Mouse (Mus musculus) neural tube, embryonic 12.5 days (tissue): ENCODE data around the gene Stx8. TPM values are rescaled to one million over a fixed set of nuclear protein-coding genes. Genes with fewer than 3 reads are reported as not detected.
A peak's percentile ranks its signal among the peaks of the same experiment; 100 is the strongest.

Experiments used
- ATAC-seq: fragments of 200-750 bp; cut with Nextera tagmentation; 2 replicates; pipeline ENCODE4 v1.8.0; 2017; ENCODE audit warnings: low read depth, mild to moderate bottlenecking, moderate TSS enrichment, moderate library complexity; ENCODE audit not compliant: low FRiP score
- H3K27ac ChIP-seq: fragments of 300-500 bp; sonication (generic); 2 replicates; pipeline ENCODE4 v1.5.1; 2016
- H3K27me3 ChIP-seq: fragments of 300-500 bp; sonication (generic); replicated peaks from 2 replicates; pipeline ENCODE4 v1.6.1; 2016; ENCODE audit warnings: mild to moderate bottlenecking
- H3K36me3 ChIP-seq: fragments of 300-500 bp; sonication (generic); 2 replicates; pipeline ENCODE4 v1.6.1; 2016; ENCODE audit warnings: mild to moderate bottlenecking
- H3K4me1 ChIP-seq: fragments of 300-500 bp; sonication (generic); 2 replicates; pipeline ENCODE4 v1.6.1; 2016
- H3K4me2 ChIP-seq: fragments of 300-500 bp; sonication (generic); replicated peaks from 2 replicates; pipeline ENCODE4 v1.6.1; 2016; ENCODE audit warnings: mild to moderate bottlenecking
- H3K4me3 ChIP-seq: fragments of 300-500 bp; sonication (generic); 2 replicates; pipeline ENCODE4 v1.5.1; 2016
- H3K9ac ChIP-seq: fragments of 300-500 bp; sonication (generic); 2 replicates; pipeline ENCODE4 v1.6.1; 2016; ENCODE audit warnings: mild to moderate bottlenecking
- H3K9me3 ChIP-seq: fragments of 300-500 bp; sonication (generic); 2 replicates; pipeline ENCODE4 v1.6.1; 2016; ENCODE audit warnings: mild to moderate bottlenecking
- WGBS: fragments of 180-500 bp; shearing (Covaris S2); methylation state at CpG from one replicate; pipeline ENCODE4 v1.1.7; 2016; 5-methylcytosine and 5-hydroxymethylcytosine counted together
- polyA plus RNA-seq: library from polyadenylated mRNA; unstranded; fragments of >200 nt; fragmentation: Nextera tagmentation; extraction: Ambion mirVana; gene quantifications from 2 replicates; pipeline ENCODE4 v1.2.1, GENCODE M21; 2016

Gene Stx8
- polyA plus RNA-seq, 1 experiment from 2014 or later = 69.0 TPM

- Histone ChIP-seq H3K4me2 (no peak overlapping the region), H3K27ac (no peak overlapping the region), H3K9me3 (no peaks in the 10 kb centered on the region), H3K27me3 (no peaks in the 10 kb centered on the region), H3K36me3 (no peaks in the 10 kb centered on the region), H3K9ac (no peak overlapping the region), H3K4me3 (no peak overlapping the region), H3K4me1 (peaks cover 40% of the 10 kb centered on the region)
- no peak for ATAC-seq
- 30% methylated on average over 8 of the region's 8 CpGs for WGBS
Measured at GRCm38 (mm10) chr11:68142296-68142695, 176.3 kb downstream of the Stx8 start.

DNA sequence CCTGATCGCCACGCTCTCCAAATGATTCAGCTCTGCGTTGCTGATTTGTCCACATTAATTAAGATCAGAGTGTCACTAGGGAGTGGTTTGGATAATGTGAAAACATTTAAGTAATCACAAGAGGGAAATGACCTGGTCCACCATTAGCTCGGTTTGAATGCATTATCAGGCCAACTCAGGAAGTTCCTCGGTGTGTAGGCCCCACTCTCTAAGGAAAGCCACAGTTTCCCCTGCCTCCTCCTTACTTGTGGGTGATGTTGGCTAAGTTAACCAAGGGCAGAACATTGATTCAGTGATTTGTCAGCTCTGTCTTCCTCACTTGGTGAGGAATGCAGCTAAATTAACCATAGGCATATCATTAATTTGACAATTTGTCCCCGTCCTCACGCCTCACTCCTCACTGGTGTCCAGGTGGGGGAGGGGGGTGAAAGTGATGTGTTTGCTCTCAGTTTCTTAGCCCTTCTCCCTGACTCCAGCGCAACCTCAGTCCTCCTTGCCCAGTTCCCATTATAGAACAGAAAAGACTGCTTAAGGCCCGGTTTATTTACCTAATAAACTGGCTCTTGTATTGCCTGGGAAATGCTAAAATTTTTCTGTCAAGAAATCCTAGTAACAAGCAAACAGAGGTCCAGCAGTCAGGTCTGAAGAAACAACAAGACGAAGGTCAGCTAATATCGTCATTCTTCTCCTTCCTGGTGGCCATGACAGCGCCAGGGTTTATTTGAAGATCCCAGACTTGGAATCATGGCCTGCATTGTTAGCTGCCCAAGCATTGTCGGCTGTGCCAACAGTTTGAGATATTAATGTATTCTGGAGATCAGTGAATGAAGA lies 178.5 kb downstream of the Stx8 start:
- 25% methylated on average over 13 of the region's 13 CpGs for WGBS
- H3K4me3 ChIP-seq = no peak overlapping the region
- H3K27me3 ChIP-seq = no peaks in the 10 kb centered on the region
- H3K4me2 ChIP-seq = peak overlapping the region; percentile 31
- no peak overlapping the region for H3K9ac ChIP-seq
- peaks cover 57% of the 10 kb centered on the region for H3K4me1 ChIP-seq
- ATAC-seq = no peak
- H3K9me3 ChIP-seq = no peaks in the 10 kb centered on the region
- H3K36me3 ChIP-seq = no peaks in the 10 kb centered on the region
- peak overlapping the region; percentile 69 for H3K27ac ChIP-seq

DNA sequence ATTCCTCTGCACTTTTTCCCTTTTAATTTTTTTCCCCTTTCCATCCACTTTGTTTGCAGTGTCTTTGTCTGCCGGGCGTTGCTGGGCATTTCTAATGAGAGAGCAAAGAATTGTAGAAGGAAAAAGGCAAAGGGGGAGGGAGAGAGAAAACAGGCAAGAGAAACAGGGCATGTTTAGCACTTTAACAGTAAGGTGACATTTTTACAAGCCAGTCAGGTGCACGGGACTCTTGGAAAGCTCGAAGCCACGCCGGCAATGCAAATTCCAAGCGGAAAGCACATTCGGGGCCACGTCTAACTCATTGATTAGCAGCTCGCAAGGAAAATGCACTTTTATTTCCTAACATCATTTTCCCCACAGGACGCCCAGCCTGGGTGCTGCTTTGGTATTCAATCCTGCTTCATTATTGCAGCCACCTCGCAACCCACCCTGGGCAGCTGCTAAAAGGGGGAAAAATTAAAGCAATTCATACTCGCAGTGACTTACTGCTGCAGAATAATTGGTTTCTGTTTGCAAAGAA lies 179.1 kb downstream of the Stx8 start:
- Histone ChIP-seq H3K4me1 (peaks cover 64% of the 10 kb centered on the region), H3K4me2 (peak overlapping the region; percentile 31), H3K27me3 (no peaks in the 10 kb centered on the region), H3K9ac (no peak overlapping the region), H3K4me3 (no peak overlapping the region), H3K36me3 (no peaks in the 10 kb centered on the region), H3K27ac (peak overlapping the region; percentile 69), H3K9me3 (no peaks in the 10 kb centered on the region)
- WGBS = 4% methylated on average over 13 of the region's 13 CpGs
- ATAC-seq = peak; percentile 34; the same call in 1 of the 2 replicates

DNA sequence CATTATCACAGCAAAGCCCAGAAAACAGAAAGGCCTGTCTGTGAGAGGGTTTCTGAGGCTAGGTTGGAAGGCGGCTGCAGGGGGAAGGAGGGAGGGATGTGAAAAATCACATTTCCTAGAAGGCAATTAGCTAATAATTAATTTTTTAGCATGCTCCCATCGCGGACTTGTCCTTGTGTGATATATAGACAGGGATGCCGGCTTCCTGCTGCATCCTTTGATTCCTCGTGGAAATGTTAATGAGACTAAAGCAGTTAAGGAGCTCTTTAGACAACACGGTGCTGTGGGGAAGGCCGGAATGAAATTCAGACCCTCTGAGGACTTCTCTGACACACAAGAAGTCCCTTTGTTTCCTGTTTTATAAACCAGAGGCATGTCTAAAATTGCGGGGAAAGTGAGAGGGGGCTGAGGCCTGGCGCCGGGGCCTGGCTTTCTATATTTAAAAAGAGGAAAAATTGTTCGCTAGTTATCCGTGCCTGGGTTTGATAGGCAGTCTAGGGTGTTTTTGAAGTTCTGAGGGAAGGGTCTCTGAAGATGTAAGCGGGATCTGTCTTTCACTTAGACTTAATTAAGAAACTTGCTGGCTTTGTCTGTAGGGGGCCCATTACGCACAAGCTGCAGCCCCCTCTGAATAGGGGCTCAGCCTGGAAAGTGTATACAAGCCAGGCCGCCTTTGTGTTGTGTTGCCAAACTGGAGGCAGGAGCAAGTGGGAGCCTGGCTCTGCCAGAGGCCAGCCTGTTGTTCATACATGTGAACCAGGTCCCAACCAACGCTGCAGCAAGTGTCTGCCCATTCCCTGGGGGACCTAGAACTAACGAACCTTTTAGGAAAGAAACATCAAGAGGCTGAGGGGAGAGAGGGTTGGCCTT lies 179.8 kb downstream of the Stx8 start:
- Histone ChIP-seq H3K27ac (peak overlapping the region; percentile 69), H3K9me3 (no peaks in the 10 kb centered on the region), H3K9ac (no peak overlapping the region), H3K4me3 (no peak overlapping the region), H3K27me3 (no peaks in the 10 kb centered on the region), H3K4me2 (peak overlapping the region; percentile 31), H3K36me3 (no peaks in the 10 kb centered on the region), H3K4me1 (peaks cover 68% of the 10 kb centered on the region)
- WGBS = 6% methylated on average over 17 of the region's 17 CpGs
- ATAC-seq = peak; percentile 66

- WGBS = 13% methylated on average over 4 of the region's 4 CpGs
- peak overlapping the region; percentile 69 for H3K27ac ChIP-seq
- H3K4me1 ChIP-seq = peaks cover 74% of the 10 kb centered on the region
- ATAC-seq = peak; percentile 31; the same call in 1 of the 2 replicates
- H3K9ac ChIP-seq = no peak overlapping the region
- H3K9me3 ChIP-seq = no peaks in the 10 kb centered on the region
- H3K4me3 ChIP-seq = no peak overlapping the region
- peak overlapping the region; percentile 31; the same call in 1 of the 2 replicates for H3K4me2 ChIP-seq
- H3K27me3 ChIP-seq = no peaks in the 10 kb centered on the region
- H3K36me3 ChIP-seq = no peaks in the 10 kb centered on the region
Measured at GRCm38 (mm10) chr11:68146456-68146851, 180.5 kb downstream of the Stx8 start.

DNA sequence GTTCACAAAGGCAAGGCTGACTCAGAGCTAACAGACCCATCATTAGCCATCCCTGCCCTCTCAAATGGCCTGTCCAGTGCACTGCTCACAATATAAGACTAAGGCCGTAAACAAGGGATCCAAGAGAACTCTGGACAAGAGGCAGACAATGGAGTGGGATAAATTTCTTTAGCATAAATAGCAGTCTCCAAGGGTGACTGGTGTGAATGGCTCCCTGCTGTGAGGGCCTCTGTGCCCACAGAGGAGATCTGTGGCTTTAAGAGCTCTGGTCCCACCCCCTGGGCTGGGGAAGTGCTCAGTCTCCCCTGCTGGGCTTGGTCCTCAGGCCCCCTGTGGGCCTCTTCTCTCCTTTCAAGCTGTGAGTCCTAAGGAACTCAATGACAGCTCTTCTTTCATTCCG lies 184.9 kb downstream of the Stx8 start:
- Histone ChIP-seq H3K9ac (no peak overlapping the region), H3K4me2 (peak overlapping the region; percentile 12; the same call in 1 of the 2 replicates), H3K9me3 (no peaks in the 10 kb centered on the region), H3K36me3 (no peaks in the 10 kb centered on the region), H3K4me3 (no peak overlapping the region), H3K27me3 (no peaks in the 10 kb centered on the region), H3K4me1 (peaks cover 48% of the 10 kb centered on the region), H3K27ac (no peak overlapping the region)
- 13% methylated on average over 2 of the region's 2 CpGs for WGBS
- ATAC-seq = peak; percentile 82

GRCm38 (mm10) chr11:68155821-68156220 lies 189.8 kb downstream of the Stx8 start:
- no peaks in the 10 kb centered on the region for H3K9me3 ChIP-seq
- no peak overlapping the region for H3K27ac ChIP-seq
- ATAC-seq = no peak
- H3K36me3 ChIP-seq = peaks cover 8% of the 10 kb centered on the region; the same call in 1 of the 2 replicates
- peaks cover 6% of the 10 kb centered on the region for H3K4me1 ChIP-seq
- H3K4me2 ChIP-seq = no peak overlapping the region
- no peaks in the 10 kb centered on the region for H3K27me3 ChIP-seq
- H3K9ac ChIP-seq = no peak overlapping the region
- no peak overlapping the region for H3K4me3 ChIP-seq

DNA sequence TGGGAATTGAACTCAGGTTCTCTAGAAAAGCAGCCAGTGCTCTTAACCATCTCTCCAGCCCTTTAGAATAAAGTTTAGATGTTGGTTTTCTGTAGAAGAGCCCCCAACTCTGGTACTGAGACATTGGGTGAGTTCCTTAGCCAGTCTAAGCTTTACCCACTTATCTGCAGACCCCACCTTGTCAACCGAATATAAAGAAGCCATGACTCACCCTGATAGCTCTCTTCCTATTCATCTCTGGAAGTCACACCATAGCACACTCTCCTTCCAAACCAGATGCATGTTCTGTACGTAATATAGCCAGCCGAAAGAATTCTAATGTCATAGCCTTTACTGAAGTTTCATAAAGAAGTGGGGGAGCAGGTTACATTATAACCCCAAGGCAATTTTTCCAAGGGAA lies 192.2 kb downstream of the Stx8 start:
- Histone ChIP-seq H3K9me3 (no peaks in the 10 kb centered on the region), H3K27ac (no peak overlapping the region), H3K36me3 (peaks cover 9% of the 10 kb centered on the region; the same call in 1 of the 2 replicates), H3K4me3 (no peak overlapping the region), H3K27me3 (no peaks in the 10 kb centered on the region), H3K4me2 (no peak overlapping the region), H3K4me1 (no peaks in the 10 kb centered on the region), H3K9ac (no peak overlapping the region)
- 92% methylated on average over 3 of the region's 3 CpGs for WGBS
- no peak for ATAC-seq

- Histone ChIP-seq H3K4me1 (no peaks in the 10 kb centered on the region), H3K27ac (no peak overlapping the region), H3K36me3 (peaks cover 9% of the 10 kb centered on the region; the same call in 1 of the 2 replicates), H3K9ac (no peak overlapping the region), H3K9me3 (no peaks in the 10 kb centered on the region), H3K4me3 (no peak overlapping the region), H3K4me2 (no peak overlapping the region), H3K27me3 (no peaks in the 10 kb centered on the region)
- WGBS = 70% methylated on average over 4 of the region's 4 CpGs
- no peak for ATAC-seq
Measured at GRCm38 (mm10) chr11:68159867-68160266, 193.9 kb downstream of the Stx8 start.

DNA sequence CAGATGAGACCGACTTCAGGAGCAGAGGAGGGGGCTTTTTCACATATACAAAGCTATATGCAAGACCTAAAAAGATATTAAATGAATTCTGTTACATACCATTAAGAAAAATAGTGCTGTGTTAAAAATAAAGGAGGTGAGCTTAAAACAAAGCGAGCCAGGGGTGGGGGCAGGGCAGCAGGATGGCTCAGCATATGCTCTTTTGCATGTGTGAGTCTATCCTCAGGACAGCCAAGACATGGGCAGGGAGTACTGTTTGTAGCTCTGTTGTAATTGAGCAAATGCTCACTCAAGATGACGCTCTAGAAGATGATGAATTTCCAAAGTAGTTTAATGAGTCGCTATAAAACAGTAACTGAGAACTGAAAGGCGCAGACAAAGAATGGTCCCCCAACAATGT lies 198.4 kb downstream of the Stx8 start:
- no peak overlapping the region for H3K4me2 ChIP-seq
- H3K4me1 ChIP-seq = no peaks in the 10 kb centered on the region
- WGBS = 89% methylated on average over 5 of the region's 5 CpGs
- H3K36me3 ChIP-seq = 0 out of 2 replicates have a peak, but pooled peaks cover 5% of the 10 kb centered on the region
- no peak overlapping the region for H3K4me3 ChIP-seq
- no peak for ATAC-seq
- H3K9me3 ChIP-seq = no peaks in the 10 kb centered on the region
- no peak overlapping the region for H3K27ac ChIP-seq
- no peak overlapping the region for H3K9ac ChIP-seq
- no peaks in the 10 kb centered on the region for H3K27me3 ChIP-seq

DNA sequence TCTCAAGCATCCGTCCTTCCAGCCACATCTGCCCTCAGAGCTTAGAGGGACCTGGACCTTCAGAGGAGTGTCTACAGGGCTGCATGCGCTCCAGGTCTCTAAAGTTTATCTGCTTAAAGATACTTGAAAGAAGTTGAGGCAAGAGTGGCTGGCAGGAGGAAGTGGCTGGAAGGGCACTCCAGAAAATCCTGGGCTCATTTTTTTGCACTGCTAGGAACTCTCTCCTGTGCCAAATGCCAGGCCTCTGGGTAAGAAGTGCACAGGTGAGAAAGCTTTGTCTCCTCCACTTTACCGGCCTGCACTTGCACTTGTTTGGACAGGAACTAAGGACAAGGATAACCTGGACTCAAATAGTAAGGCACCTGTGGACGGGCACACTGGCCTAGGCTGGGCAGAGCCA lies 202.4 kb downstream of the Stx8 start:
- H3K27me3 ChIP-seq = no peaks in the 10 kb centered on the region
- 62% methylated on average over 4 of the region's 4 CpGs for WGBS
- H3K9ac ChIP-seq = no peak overlapping the region
- ATAC-seq = no peak
- no peak overlapping the region for H3K4me2 ChIP-seq
- H3K36me3 ChIP-seq = no peaks in the 10 kb centered on the region
- H3K9me3 ChIP-seq = no peaks in the 10 kb centered on the region
- no peak overlapping the region for H3K27ac ChIP-seq
- no peaks in the 10 kb centered on the region for H3K4me1 ChIP-seq
- H3K4me3 ChIP-seq = no peak overlapping the region
